Mouse (Mus musculus) hindbrain, embryonic 12.5 days (tissue): Measurements from ENCODE around the gene Scarf1. TPM values are rescaled to one million over a fixed set of nuclear protein-coding genes. Genes with fewer than 3 reads are reported as not detected.
A peak's percentile ranks its signal among the peaks of the same experiment; 100 is the strongest.

Experiments used
- ATAC-seq: fragments of 200-750 bp; cut with Nextera tagmentation; 2 replicates; pipeline ENCODE4 v1.8.0; 2017; ENCODE audit warnings: moderate TSS enrichment; ENCODE audit not compliant: low FRiP score
- H3K27ac ChIP-seq: fragments of 300-500 bp; sonication (generic); 2 replicates; pipeline ENCODE4 v1.5.1; 2016; ENCODE audit warnings: mild to moderate bottlenecking
- H3K27me3 ChIP-seq: fragments of 300-500 bp; sonication (generic); 2 replicates; pipeline ENCODE4 v1.6.1; 2016; ENCODE audit warnings: mild to moderate bottlenecking
- H3K36me3 ChIP-seq: fragments of 300-500 bp; sonication (generic); 2 replicates; pipeline ENCODE4 v1.6.1; 2016; ENCODE audit warnings: mild to moderate bottlenecking
- H3K4me1 ChIP-seq: fragments of 300-500 bp; sonication (generic); 2 replicates; pipeline ENCODE4 v1.6.1; 2016
- H3K4me2 ChIP-seq: fragments of 300-500 bp; sonication (generic); replicated peaks from 2 replicates; pipeline ENCODE4 v1.6.1; 2016; ENCODE audit warnings: mild to moderate bottlenecking
- H3K4me3 ChIP-seq: fragments of 300-500 bp; sonication (generic); 2 replicates; pipeline ENCODE4 v1.5.1; 2016; ENCODE audit warnings: mild to moderate bottlenecking
- H3K9ac ChIP-seq: fragments of 300-500 bp; sonication (generic); 2 replicates; pipeline ENCODE4 v1.6.1; 2016; ENCODE audit warnings: mild to moderate bottlenecking, moderate library complexity
- H3K9me3 ChIP-seq: fragments of 300-500 bp; sonication (generic); replicated peaks from 2 replicates; pipeline ENCODE4 v1.6.1; 2016; ENCODE audit warnings: mild to moderate bottlenecking
- whole genome bisulfite sequencing: fragments of 180-500 bp; shearing (Covaris S2); methylation state at CpG from one replicate; pipeline ENCODE4 v1.1.7; 2016; 5-methylcytosine and 5-hydroxymethylcytosine counted together
- polyA plus RNA-seq: library from polyadenylated mRNA; unstranded; fragments of >200 nt; fragmentation: Nextera tagmentation; extraction: Ambion mirVana; gene quantifications from 2 replicates; pipeline ENCODE4 v1.2.1, GENCODE M21; 2016

Gene Scarf1
- polyA plus RNA-seq, 1 experiment from 2014 or later, result 5.7 TPM

DNA sequence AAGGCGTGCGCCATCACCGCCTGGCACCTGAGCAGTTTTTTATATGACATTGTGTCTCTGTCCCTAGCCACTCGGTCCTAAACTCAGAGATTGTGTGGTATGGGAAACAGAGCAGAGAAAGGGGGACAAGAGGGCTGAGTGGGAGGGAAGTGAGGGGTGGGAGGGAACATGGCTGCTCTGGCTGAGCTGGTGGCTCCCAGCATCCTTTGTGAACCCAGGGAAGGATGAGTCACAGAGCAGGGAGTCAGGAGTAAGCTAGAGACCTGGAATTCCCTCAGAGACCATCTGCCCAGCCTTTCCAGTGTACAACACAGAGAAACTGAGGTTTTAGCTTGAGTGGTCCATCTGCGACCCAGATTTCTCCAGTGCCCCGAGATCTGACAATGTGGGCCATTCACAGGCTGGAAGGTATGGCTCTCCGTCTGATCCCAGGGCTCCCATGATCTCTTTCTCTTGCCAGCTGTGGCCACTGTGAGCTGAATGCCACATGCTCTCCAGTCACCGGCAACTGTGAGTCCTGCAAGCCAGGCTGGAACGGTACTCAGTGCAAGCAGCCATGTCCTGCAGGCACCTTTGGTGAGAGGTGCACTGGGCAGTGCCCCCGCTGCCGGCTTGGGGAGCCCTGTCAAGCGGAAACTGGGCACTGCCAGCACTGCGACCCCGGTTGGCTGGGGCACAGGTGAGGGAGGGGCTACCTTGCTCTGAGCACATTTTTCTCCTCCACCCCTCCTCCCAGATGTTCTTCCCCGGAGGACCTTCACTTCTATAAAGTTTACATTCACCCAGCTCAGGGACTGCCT, 6.7 kb downstream of the Scarf1 start:
- H3K27me3 ChIP-seq, result no peaks in the 10 kb centered on the region
- no peak for ATAC-seq
- H3K9me3 ChIP-seq, result no peaks in the 10 kb centered on the region
- peak overlapping the region; percentile 24; the same call in 1 of the 2 replicates for H3K9ac ChIP-seq
- H3K27ac ChIP-seq, result no peak overlapping the region
- WGBS, result 79% methylated on average over 15 of the region's 15 CpGs
- no peak overlapping the region for H3K4me2 ChIP-seq
- no peak overlapping the region for H3K4me3 ChIP-seq
- H3K36me3 ChIP-seq, result no peaks in the 10 kb centered on the region
- H3K4me1 ChIP-seq, result no peaks in the 10 kb centered on the region

- no peak for ATAC-seq
- Histone ChIP-seq H3K36me3 (no peaks in the 10 kb centered on the region), H3K4me3 (no peak overlapping the region), H3K9ac (no peak overlapping the region), H3K27ac (no peak overlapping the region), H3K9me3 (no peaks in the 10 kb centered on the region), H3K27me3 (no peaks in the 10 kb centered on the region), H3K4me2 (no peak overlapping the region), H3K4me1 (no peaks in the 10 kb centered on the region)
- whole genome bisulfite sequencing, result 86% methylated on average over 4 of the region's 4 CpGs
Observed at GRCm38 (mm10) chr11:75521609-75522008, 8.3 kb downstream of the Scarf1 start.

- no peak for ATAC-seq
- Histone ChIP-seq H3K4me1 (no peaks in the 10 kb centered on the region), H3K9me3 (no peaks in the 10 kb centered on the region), H3K4me2 (no peak overlapping the region), H3K27ac (no peak overlapping the region), H3K36me3 (no peaks in the 10 kb centered on the region), H3K27me3 (no peaks in the 10 kb centered on the region), H3K4me3 (no peak overlapping the region), H3K9ac (no peak overlapping the region)
- WGBS, result 86% methylated on average over 2 of the region's 2 CpGs
Observed at GRCm38 (mm10) chr11:75522793-75523192, 9.5 kb downstream of the Scarf1 start.

DNA sequence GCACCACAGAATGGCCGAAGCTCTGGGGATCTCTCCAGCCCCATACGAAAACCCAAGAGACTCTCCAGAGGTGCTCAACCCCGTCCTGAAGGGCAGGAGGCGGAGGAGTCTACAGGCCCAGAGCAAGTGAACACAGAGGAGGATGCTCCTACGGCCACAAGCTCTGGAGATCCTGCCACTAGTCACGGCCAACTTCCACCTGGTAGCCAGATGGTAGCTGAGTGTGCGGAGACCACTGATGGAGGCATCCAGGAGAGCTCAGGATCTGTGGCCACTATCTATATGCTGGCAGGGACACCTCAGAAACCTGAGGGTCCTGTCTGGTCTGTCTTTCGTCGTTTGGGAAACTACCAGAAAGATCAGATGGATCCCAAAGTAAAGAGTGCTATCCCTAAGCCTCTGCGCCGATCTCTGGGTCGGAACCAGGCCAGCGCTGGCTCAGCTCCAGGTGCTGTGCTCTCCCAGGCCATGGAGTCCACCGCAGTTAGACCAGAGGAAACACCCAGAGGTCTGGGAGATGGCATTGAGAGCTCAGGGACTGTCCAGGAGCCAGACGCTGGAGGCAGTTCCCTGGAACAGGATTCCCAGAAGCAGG, 12.3 kb downstream of the Scarf1 start:
- Histone ChIP-seq H3K27me3 (no peaks in the 10 kb centered on the region), H3K4me2 (no peak overlapping the region), H3K4me3 (no peak overlapping the region), H3K9me3 (no peaks in the 10 kb centered on the region), H3K36me3 (no peaks in the 10 kb centered on the region), H3K27ac (no peak overlapping the region), H3K9ac (no peak overlapping the region), H3K4me1 (no peaks in the 10 kb centered on the region)
- 83% methylated on average over 15 of the region's 15 CpGs for WGBS
- no peak for ATAC-seq

DNA sequence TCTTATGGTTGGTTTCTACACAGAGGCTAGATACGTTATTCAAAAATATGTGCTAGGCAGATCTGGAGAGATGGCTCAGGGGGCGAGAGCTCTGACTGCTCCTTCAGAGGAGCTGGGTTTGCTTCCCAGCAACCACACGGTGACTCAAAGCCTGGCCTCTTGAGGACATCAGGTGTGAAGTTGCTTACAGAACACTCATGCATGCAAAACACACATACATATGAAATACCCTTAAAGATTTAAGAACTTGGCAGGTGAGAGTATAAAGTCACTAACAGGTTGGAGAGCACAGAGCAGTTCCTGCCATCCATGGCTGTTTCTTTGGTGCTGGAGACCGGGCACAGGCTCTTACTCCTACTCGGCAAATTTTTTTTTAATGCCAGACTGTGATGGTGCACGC, 13.6 kb downstream of the Scarf1 start:
- H3K9ac ChIP-seq, result no peak overlapping the region
- no peak for ATAC-seq
- H3K27ac ChIP-seq, result no peak overlapping the region
- H3K4me2 ChIP-seq, result no peak overlapping the region
- 92% methylated on average over 6 of the region's 6 CpGs for WGBS
- H3K4me1 ChIP-seq, result no peaks in the 10 kb centered on the region
- no peak overlapping the region for H3K4me3 ChIP-seq
- H3K9me3 ChIP-seq, result no peaks in the 10 kb centered on the region
- H3K27me3 ChIP-seq, result no peaks in the 10 kb centered on the region
- no peaks in the 10 kb centered on the region for H3K36me3 ChIP-seq

DNA sequence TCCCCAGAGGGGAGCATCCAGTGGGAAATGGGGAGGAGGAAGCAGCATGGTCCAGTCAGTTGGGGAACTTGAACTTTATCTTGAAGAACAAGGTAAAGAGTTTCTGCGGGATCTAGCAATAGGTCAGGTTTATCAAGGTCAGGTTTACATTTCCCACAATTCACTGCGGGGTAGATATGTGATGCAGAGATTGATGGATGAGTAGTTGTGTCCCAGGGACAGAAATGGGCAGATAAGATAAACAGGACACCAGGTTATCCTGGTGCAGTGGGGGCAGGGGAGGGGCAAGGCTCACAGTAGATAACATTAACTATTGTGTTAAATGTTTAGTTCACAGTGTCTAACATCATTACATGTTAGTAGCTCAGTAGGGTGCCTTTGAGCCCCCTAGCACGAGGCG, 16.4 kb downstream of the Scarf1 start:
- Histone ChIP-seq H3K27ac (no peak overlapping the region), H3K36me3 (no peaks in the 10 kb centered on the region), H3K4me2 (no peak overlapping the region), H3K4me3 (no peak overlapping the region), H3K9ac (peak overlapping the region; percentile 4; the same call in 1 of the 2 replicates), H3K9me3 (no peaks in the 10 kb centered on the region), H3K4me1 (peaks cover 18% of the 10 kb centered on the region), H3K27me3 (no peaks in the 10 kb centered on the region)
- no peak for ATAC-seq
- 51% methylated on average over 4 of the region's 4 CpGs for WGBS

DNA sequence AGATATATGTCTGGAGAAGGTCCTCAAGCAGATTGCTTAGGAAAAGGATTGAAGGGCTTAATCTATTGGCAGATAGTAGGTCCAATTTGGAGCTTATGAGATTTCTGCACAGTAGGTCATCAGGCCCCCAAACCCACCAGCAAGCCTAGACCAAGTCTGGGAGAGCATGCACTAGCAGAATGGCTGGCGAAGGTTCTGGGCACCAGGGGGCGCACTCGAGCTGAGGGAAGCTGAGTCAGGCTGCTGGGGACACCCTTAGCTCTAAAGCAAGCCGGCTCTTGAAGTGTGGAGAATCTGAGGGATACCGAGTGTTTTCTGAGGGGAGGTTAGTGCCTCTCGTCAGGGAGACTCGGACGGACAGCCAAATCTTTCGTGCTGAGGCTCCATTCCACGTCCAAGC, 17.0 kb downstream of the Scarf1 start:
- Histone ChIP-seq H3K4me1 (peaks cover 23% of the 10 kb centered on the region), H3K27me3 (no peaks in the 10 kb centered on the region), H3K27ac (peak overlapping the region; percentile 95), H3K9me3 (no peaks in the 10 kb centered on the region), H3K4me2 (peak overlapping the region; percentile 98), H3K4me3 (peak overlapping the region; percentile 57), H3K36me3 (no peaks in the 10 kb centered on the region), H3K9ac (peak overlapping the region; percentile 70)
- under 1% methylated on average over 10 of the region's 10 CpGs for WGBS
- ATAC-seq, result peak; percentile 18; the same call in 1 of the 2 replicates

DNA sequence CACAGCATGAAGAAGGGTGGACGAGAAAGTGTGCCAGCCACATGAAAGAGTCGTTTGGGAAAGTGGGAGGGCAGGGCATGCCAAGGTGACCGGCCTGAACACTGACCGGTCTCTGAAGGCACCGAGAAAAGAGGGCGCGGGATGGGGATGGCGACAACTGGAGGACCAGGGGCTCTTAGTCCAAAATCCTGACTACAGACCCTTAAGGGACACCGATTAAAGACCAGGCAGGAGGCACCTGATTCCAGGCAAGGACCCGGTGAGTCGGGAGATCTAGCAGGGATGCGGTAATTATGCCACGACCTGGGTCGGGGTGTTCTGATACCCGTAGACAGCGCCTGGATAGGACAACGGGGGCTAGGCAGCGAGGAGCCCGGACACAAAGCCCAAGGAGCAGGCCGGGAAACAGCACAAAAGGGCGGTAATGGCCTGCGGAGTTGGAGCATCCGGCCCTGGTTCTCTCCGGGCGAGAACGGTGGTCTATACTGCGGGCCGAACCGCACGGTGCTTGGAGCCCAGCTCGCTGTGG, 17.6 kb downstream of the Scarf1 start:
- peak; percentile 23 for ATAC-seq
- 0% methylated on average over 31 of the region's 31 CpGs for WGBS
- H3K27me3 ChIP-seq, result no peaks in the 10 kb centered on the region

GRCm38 (mm10) chr11:75531469-75532242, 18.3 kb downstream of the Scarf1 start, which contains the start of gene Slc43a2:
Gene Slc43a2, plus strand, starts transcription at chr11:75531694.
- WGBS, result under 1% methylated on average over 62 of the region's 62 CpGs
- Histone ChIP-seq H3K4me2 (peak within 1 kb of the TSS; percentile 98), H3K9ac (peak within 1 kb of the TSS; percentile 85), H3K4me3 (peak within 1 kb of the TSS; percentile 57), H3K9me3 (no peaks in the 10 kb centered on the region), H3K27ac (peak within 1 kb of the TSS; percentile 95), H3K4me1 (peaks cover 33% of the 10 kb centered on the region), H3K27me3 (no peaks in the 10 kb centered on the region), H3K36me3 (no peaks in the 10 kb centered on the region)
- ATAC-seq, result peak; percentile 96

More for the DNA sequence above, 17.6 kb downstream of the Scarf1 start:
- Histone ChIP-seq H3K4me1 (peaks cover 29% of the 10 kb centered on the region), H3K4me3 (peak overlapping the region; percentile 57), H3K36me3 (no peaks in the 10 kb centered on the region), H3K9me3 (no peaks in the 10 kb centered on the region), H3K9ac (peak overlapping the region; percentile 70), H3K27ac (peak overlapping the region; percentile 95), H3K4me2 (peak overlapping the region; percentile 98)

DNA sequence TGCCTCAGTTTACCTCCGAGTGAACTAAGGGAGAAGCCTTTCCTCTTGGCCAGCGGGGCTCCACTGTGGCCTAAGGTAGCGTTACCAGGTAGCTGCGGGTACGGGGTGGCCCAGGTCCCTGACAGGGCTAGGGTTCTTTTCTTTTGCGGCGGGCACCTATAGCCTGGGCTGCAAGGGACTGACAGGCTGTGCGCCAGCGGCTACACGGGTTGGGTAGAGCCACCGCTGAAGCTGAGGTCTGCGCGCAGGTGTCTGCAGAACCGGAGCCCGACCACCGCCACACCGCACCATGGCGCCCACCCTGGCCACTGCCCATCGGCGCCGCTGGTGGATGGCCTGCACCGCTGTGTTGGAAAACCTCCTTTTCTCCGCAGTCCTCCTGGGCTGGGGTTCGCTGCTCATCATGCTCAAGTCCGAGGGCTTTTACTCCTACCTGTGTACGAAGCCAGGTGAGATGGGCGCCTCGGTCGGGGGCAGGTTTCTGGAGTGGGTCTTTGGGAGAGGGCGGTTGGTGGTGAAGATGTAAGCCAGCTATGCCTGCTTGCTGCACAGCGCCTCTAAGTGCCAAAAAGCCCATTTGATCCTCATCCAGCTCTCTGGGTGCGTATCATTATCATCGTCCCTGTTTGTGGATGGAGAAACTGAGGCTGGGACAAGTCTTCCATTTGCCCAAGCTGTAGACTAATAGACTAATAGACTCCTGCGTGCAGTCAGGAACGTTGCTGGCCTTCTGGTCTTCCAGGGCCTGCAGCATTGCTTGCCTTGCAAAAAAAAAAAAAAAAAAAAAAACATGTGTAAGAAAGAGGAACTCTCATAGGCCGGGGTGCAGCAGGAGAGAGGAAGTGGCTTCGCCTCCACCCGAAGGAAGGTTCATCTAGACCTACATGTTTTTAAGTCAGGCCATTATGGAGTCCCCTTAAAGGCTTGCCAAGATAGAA, 19.3 kb downstream of the Scarf1 start:
- peak; percentile 24 for ATAC-seq
- H3K9me3 ChIP-seq, result no peaks in the 10 kb centered on the region

GRCm38 (mm10) chr11:75533314-75534015, 20.1 kb downstream of the Scarf1 start:
- H3K27ac ChIP-seq, result no peak overlapping the region
- H3K4me1 ChIP-seq, result peaks cover 45% of the 10 kb centered on the region
- peak overlapping the region; percentile 85 for H3K9ac ChIP-seq
- H3K4me3 ChIP-seq, result peak overlapping the region; percentile 57
- 79% methylated on average over 6 of the region's 6 CpGs for WGBS
- H3K27me3 ChIP-seq, result no peaks in the 10 kb centered on the region
- peak overlapping the region; percentile 98 for H3K4me2 ChIP-seq
- H3K9me3 ChIP-seq, result no peaks in the 10 kb centered on the region
- ATAC-seq, result no peak
- H3K36me3 ChIP-seq, result no peaks in the 10 kb centered on the region

More for the DNA sequence above, 19.3 kb downstream of the Scarf1 start:
- peak overlapping the region; percentile 57 for H3K4me3 ChIP-seq
- H3K36me3 ChIP-seq, result no peaks in the 10 kb centered on the region
- no peaks in the 10 kb centered on the region for H3K27me3 ChIP-seq
- peak overlapping the region; percentile 98 for H3K4me2 ChIP-seq
- peak overlapping the region; percentile 85 for H3K9ac ChIP-seq
- 15% methylated on average over 38 of the region's 38 CpGs for WGBS
- peaks cover 37% of the 10 kb centered on the region for H3K4me1 ChIP-seq
- H3K27ac ChIP-seq, result peak overlapping the region; percentile 95
